Mouse (Mus musculus): ENCODE data around the gene Olfr1202.

DNA sequence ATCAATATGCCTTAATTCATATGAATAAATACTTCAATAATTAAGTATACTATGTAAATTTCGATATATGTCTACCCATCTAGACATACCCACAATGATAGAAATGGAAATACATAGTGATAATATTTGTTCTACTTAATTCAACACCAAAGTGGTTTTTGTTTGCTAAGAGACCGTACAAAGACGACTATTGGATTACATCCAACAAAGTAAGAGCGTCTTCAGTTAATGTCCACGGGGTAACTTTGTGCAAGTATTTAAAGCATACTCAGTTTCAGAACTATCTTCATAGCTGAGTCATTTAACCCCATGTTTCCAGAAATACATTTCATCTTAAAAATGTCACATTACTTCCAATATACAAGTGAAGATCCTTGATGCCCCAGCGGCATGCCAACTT is 21.6 kb upstream of the Olfr1202 start, which contains the start of gene Olfr1201:
- no peak for TF ChIP-seq CTCF (IDR thresholded peaks at IDR 0.05; ENCODE audit: low read depth, low read length)
- TF ChIP-seq GATA1 (IDR thresholded peaks at IDR 0.05; ENCODE audit: borderline replicate concordance, low read length): no peak
- no peak for TF ChIP-seq GATA2 (IDR thresholded peaks at IDR 0.05; ENCODE audit: borderline replicate concordance, low read depth, low read length)
- TF ChIP-seq POLR2AphosphoS5 (IDR thresholded peaks at IDR 0.05; ENCODE audit: insufficient replicate concordance, low read depth, low read length): no peak
